Mouse (Mus musculus): ENCODE measurements around the gene Abhd13. TPM values are rescaled to one million over a fixed set of nuclear protein-coding genes. Genes with fewer than 3 reads are reported as not detected.
A peak's percentile ranks its signal among the peaks of the same experiment; 100 is the strongest.

Gene Abhd13
- polyA plus RNA-seq, 1 experiment, result 0.43 TPM

- H3K4me3 ChIP-seq (replicated peaks), result peak overlapping the region; percentile 99
- TF ChIP-seq FLI1 (IDR thresholded peaks at IDR 0.05; ENCODE audit: low read length) (no peak), GATA1 (IDR thresholded peaks at IDR 0.05; ENCODE audit: borderline replicate concordance, low read length) (no peak)
- peaks cover 26% of the 10 kb centered on the region for H3K36me3 ChIP-seq (replicated peaks; ENCODE audit: low read length)
- H3K9me3 ChIP-seq, result no peaks in the 10 kb centered on the region
- no peaks in the 10 kb centered on the region for H3K27me3 ChIP-seq (replicated peaks)
- peaks cover 40% of the 10 kb centered on the region for H3K4me1 ChIP-seq
Observed at GRCm38 (mm10) chr8:9975276-9975675, 2.2 kb upstream of the Abhd13 start.

GRCm38 (mm10) chr8:9975898-9976611, 1.5 kb upstream of the Abhd13 start:
- Histone ChIP-seq H3K4me1 (peaks cover 47% of the 10 kb centered on the region), H3K36me3 (replicated peaks; ENCODE audit: low read length) (peaks cover 25% of the 10 kb centered on the region), H3K4me3 (replicated peaks) (peak overlapping the region; percentile 99), H3K27me3 (replicated peaks) (no peaks in the 10 kb centered on the region), H3K9me3 (no peaks in the 10 kb centered on the region)
- TF ChIP-seq FLI1 (IDR thresholded peaks at IDR 0.05; ENCODE audit: low read length) (peak; percentile 89), GATA1 (IDR thresholded peaks at IDR 0.05; ENCODE audit: borderline replicate concordance, low read length) (no peak)

GRCm38 (mm10) chr8:9977016-9977415, 491 bp upstream of the Abhd13 start:
- H3K9me3 ChIP-seq, result no peaks in the 10 kb centered on the region
- peak overlapping the region; percentile 92 for H3K4me3 ChIP-seq (replicated peaks)
- peaks cover 20% of the 10 kb centered on the region for H3K36me3 ChIP-seq (replicated peaks; ENCODE audit: low read length)
- H3K4me1 ChIP-seq, result peaks cover 55% of the 10 kb centered on the region
- TF ChIP-seq FLI1 (IDR thresholded peaks at IDR 0.05; ENCODE audit: low read length) (no peak), GATA1 (IDR thresholded peaks at IDR 0.05; ENCODE audit: borderline replicate concordance, low read length) (no peak)
- H3K27me3 ChIP-seq (replicated peaks), result no peaks in the 10 kb centered on the region

DNA sequence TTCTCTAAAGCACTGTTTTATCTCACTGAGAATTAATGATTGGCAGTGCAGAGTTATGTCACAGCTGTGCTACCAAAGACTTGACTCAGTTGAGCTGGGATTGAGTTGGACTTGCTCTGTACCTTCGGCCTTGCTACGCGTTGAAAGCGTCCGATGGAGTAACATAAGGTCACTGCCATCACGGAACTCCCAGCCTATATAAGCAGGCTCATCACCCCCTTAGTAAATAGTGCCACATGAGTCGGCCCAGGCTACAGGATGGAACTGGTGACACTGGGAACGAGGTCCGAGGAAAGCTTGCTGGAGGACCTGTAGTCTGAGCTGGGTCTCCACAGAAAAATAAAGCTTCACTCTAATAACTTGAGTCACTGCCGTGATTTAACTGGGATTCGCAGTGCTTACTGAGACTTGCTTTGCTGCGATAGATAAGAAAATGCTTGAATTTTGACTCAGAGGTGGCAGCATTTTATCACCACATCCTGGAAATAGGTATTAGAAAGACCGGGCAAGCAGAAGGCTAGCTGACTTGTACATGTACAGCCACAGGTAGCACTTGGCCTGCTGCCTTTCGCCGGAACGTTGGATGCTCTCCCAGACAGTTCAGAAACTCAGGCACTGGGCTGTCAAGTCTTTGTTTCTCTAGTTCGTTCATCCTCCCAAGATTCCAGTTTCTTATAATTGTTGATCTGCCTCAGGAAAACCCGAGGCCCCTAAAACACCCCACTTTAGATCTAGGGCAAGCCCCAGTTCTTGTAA, 1.1 kb downstream of the Abhd13 start:
- Histone ChIP-seq H3K36me3 (replicated peaks; ENCODE audit: low read length) (peaks cover 21% of the 10 kb centered on the region), H3K4me3 (replicated peaks) (peak overlapping the region; percentile 92), H3K4me1 (peaks cover 58% of the 10 kb centered on the region), H3K9me3 (no peaks in the 10 kb centered on the region), H3K27me3 (replicated peaks) (no peaks in the 10 kb centered on the region)
- TF ChIP-seq FLI1 (IDR thresholded peaks at IDR 0.05; ENCODE audit: low read length), result no peak
- no peak for TF ChIP-seq GATA1 (IDR thresholded peaks at IDR 0.05; ENCODE audit: borderline replicate concordance, low read length)

DNA sequence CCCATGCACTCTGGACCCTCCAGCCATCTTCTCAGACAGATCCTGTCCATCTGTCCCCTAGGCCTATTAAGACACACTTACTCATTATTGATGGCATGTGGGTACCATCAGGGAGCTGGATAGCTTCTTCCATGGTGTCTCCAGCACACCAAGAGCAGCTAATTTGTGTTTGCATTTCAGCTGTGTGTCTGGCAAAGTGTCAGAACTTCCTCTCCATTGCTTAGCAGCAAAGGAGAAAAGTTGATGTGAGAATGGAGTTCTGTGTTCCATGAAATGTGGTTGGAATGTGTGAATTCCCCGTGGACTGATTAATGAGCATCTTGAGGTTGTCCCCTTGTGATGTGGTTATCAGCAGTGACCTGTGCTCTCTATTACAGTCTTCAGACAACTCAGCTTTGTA, 2.2 kb downstream of the Abhd13 start:
- Histone ChIP-seq H3K27me3 (replicated peaks) (no peaks in the 10 kb centered on the region), H3K4me3 (replicated peaks) (peak overlapping the region; percentile 10), H3K9me3 (no peaks in the 10 kb centered on the region), H3K36me3 (replicated peaks; ENCODE audit: low read length) (peaks cover 31% of the 10 kb centered on the region), H3K4me1 (peaks cover 61% of the 10 kb centered on the region)
- TF ChIP-seq FLI1 (IDR thresholded peaks at IDR 0.05; ENCODE audit: low read length) (no peak), GATA1 (IDR thresholded peaks at IDR 0.05; ENCODE audit: borderline replicate concordance, low read length) (no peak)

DNA sequence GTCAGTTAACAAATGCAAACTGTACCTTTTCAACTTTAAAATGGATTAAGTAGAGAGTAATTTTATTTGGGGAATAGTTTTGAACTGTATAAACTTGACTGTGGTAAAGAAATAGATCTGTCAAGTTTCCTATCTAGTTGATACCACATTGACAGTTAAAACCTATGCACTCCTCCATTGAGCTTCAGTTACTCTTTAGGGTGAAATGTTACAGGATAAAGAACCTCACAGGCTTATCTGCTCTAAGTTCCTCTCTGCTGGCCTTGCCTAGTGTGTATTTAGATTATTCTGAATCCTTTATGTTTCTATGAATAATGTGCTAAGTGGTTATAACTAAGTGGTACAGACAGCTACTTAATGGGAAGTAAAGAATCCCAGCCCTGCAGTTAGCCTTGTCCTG, 2.7 kb downstream of the Abhd13 start:
- TF ChIP-seq GATA1 (IDR thresholded peaks at IDR 0.05; ENCODE audit: borderline replicate concordance, low read length), result no peak
- no peak for TF ChIP-seq FLI1 (IDR thresholded peaks at IDR 0.05; ENCODE audit: low read length)
- Histone ChIP-seq H3K4me1 (peaks cover 59% of the 10 kb centered on the region), H3K36me3 (replicated peaks; ENCODE audit: low read length) (peaks cover 33% of the 10 kb centered on the region), H3K27me3 (replicated peaks) (no peaks in the 10 kb centered on the region), H3K4me3 (replicated peaks) (no peak overlapping the region), H3K9me3 (no peaks in the 10 kb centered on the region)

- Histone ChIP-seq H3K27me3 (replicated peaks) (peaks cover 33% of the 10 kb centered on the region), H3K36me3 (replicated peaks; ENCODE audit: low read length) (no peaks in the 10 kb centered on the region), H3K4me1 (peaks cover 16% of the 10 kb centered on the region)
Observed at GRCm38 (mm10) chr8:10004115-10004514, 26.6 kb downstream of the Abhd13 start.

GRCm38 (mm10) chr8:10006156-10006985, 28.9 kb downstream of the Abhd13 start, which contains the start of gene Tnfsf13b:
Gene Tnfsf13b, plus strand, starts transcription at chr8:10006467.
- H3K27me3 ChIP-seq (replicated peaks), result peaks cover 33% of the 10 kb centered on the region
- TF ChIP-seq FLI1 (IDR thresholded peaks at IDR 0.05; ENCODE audit: low read length) (no peak), GATA1 (IDR thresholded peaks at IDR 0.05; ENCODE audit: borderline replicate concordance, low read length) (no peak)
- peak within 1 kb of the TSS; percentile 88 for H3K4me3 ChIP-seq (replicated peaks)
- no peaks in the 10 kb centered on the region for H3K9me3 ChIP-seq
- H3K36me3 ChIP-seq (replicated peaks; ENCODE audit: low read length), result no peaks in the 10 kb centered on the region
- H3K4me1 ChIP-seq, result peaks cover 16% of the 10 kb centered on the region

More at GRCm38 (mm10) chr8:10004115-10004514, 26.6 kb downstream of the Abhd13 start:
- H3K9me3 ChIP-seq, result no peaks in the 10 kb centered on the region
- H3K4me3 ChIP-seq (replicated peaks), result no peak overlapping the region
- TF ChIP-seq GATA1 (IDR thresholded peaks at IDR 0.05; ENCODE audit: borderline replicate concordance, low read length) (no peak), FLI1 (IDR thresholded peaks at IDR 0.05; ENCODE audit: low read length) (no peak)

GRCm38 (mm10) chr8:10006986-10007659, 29.6 kb downstream of the Abhd13 start:
- Histone ChIP-seq H3K36me3 (replicated peaks; ENCODE audit: low read length) (no peaks in the 10 kb centered on the region), H3K4me3 (replicated peaks) (peak overlapping the region; percentile 88), H3K27me3 (replicated peaks) (peaks cover 33% of the 10 kb centered on the region), H3K9me3 (no peaks in the 10 kb centered on the region), H3K4me1 (peaks cover 16% of the 10 kb centered on the region)
- TF ChIP-seq GATA1 (IDR thresholded peaks at IDR 0.05; ENCODE audit: borderline replicate concordance, low read length) (no peak), FLI1 (IDR thresholded peaks at IDR 0.05; ENCODE audit: low read length) (no peak)

All from megakaryocyte, embryonic 14.5 days (primary cell).